Mouse (Mus musculus) liver, embryonic 12.5 days (tissue): Measurements from ENCODE around the gene Gm42791. TPM values are rescaled to one million over a fixed set of nuclear protein-coding genes. Genes with fewer than 3 reads are reported as not detected.

ENCODE experiments used
- ATAC-seq: fragments of 200-750 bp; cut with Nextera tagmentation; 2 replicates; pipeline ENCODE4 v1.8.0; 2017; ENCODE audit warnings: moderate number of reproducible peaks, mild to moderate bottlenecking, moderate library complexity
- H3K27ac ChIP-seq: fragments of 300-500 bp; sonication (generic); 2 replicates; pipeline ENCODE4 v1.5.1; 2016; ENCODE audit warnings: mild to moderate bottlenecking
- H3K27me3 ChIP-seq: fragments of 300-500 bp; sonication (generic); replicated peaks from 2 replicates; pipeline ENCODE4 v1.6.1; 2016; ENCODE audit warnings: mild to moderate bottlenecking, moderate library complexity
- H3K36me3 ChIP-seq: fragments of 300-500 bp; sonication (generic); 2 replicates; pipeline ENCODE4 v1.6.1; 2016; ENCODE audit warnings: mild to moderate bottlenecking, moderate library complexity
- H3K4me1 ChIP-seq: fragments of 300-500 bp; sonication (generic); 2 replicates; pipeline ENCODE4 v1.6.1; 2016
- H3K4me2 ChIP-seq: fragments of 300-500 bp; sonication (generic); 2 replicates; pipeline ENCODE4 v1.6.1; 2016; ENCODE audit warnings: mild to moderate bottlenecking, moderate library complexity
- H3K4me3 ChIP-seq: fragments of 300-500 bp; sonication (generic); 2 replicates; pipeline ENCODE4 v1.5.1; 2016; ENCODE audit warnings: mild to moderate bottlenecking, moderate library complexity
- H3K9ac ChIP-seq: fragments of 300-500 bp; sonication (generic); 2 replicates; pipeline ENCODE4 v1.6.1; 2016; ENCODE audit warnings: mild to moderate bottlenecking, moderate library complexity
- H3K9me3 ChIP-seq: fragments of 300-500 bp; sonication (generic); replicated peaks from 2 replicates; pipeline ENCODE4 v1.6.1; 2016; ENCODE audit warnings: mild to moderate bottlenecking, moderate library complexity
- WGBS: fragments of 180-500 bp; shearing (Covaris S2); methylation state at CpG from one replicate; pipeline ENCODE4 v1.1.7; 2016; ENCODE audit not compliant: insufficient replicate concordance; 5-methylcytosine and 5-hydroxymethylcytosine counted together
- polyA plus RNA-seq: library from polyadenylated mRNA; unstranded; fragments of >200 nt; fragmentation: Nextera tagmentation; extraction: Ambion mirVana; gene quantifications from 2 replicates; pipeline ENCODE4 v1.2.1, GENCODE M21; 2016

Gm42791 gene
- polyA plus RNA-seq, 1 experiment from 2014 or later, result 1.7 TPM

GRCm38 (mm10) chr5:148959068-148959990 lies 35.6 kb downstream of the Gm42791 start:
- Histone ChIP-seq H3K36me3 (no peaks in the 10 kb centered on the region), H3K4me3 (peak overlapping the region; percentile 56), H3K9me3 (no peaks in the 10 kb centered on the region), H3K27me3 (no peaks in the 10 kb centered on the region), H3K9ac (peak overlapping the region; percentile 66), H3K4me2 (peak overlapping the region; percentile 85), H3K4me1 (peaks cover 66% of the 10 kb centered on the region), H3K27ac (peak overlapping the region; percentile 71)
- peak; percentile 69 for ATAC-seq
- 1% methylated on average over 38 of the region's 39 CpGs for WGBS

- Histone ChIP-seq H3K4me3 (peak overlapping the region; percentile 56), H3K27me3 (no peaks in the 10 kb centered on the region), H3K27ac (peak overlapping the region; percentile 71), H3K9ac (peak overlapping the region; percentile 66; the same call in 1 of the 2 replicates), H3K4me2 (peak overlapping the region; percentile 85), H3K36me3 (no peaks in the 10 kb centered on the region), H3K9me3 (no peaks in the 10 kb centered on the region), H3K4me1 (peaks cover 62% of the 10 kb centered on the region)
- no peak for ATAC-seq
- WGBS, result 26% methylated on average over 9 of the region's 9 CpGs
Measured at GRCm38 (mm10) chr5:148958355-148958754, 36.6 kb downstream of the Gm42791 start.

GRCm38 (mm10) chr5:148956898-148957535 lies 37.9 kb downstream of the Gm42791 start:
- H3K4me1 ChIP-seq, result peaks cover 67% of the 10 kb centered on the region
- no peaks in the 10 kb centered on the region for H3K9me3 ChIP-seq
- H3K27ac ChIP-seq, result peak overlapping the region; percentile 31
- H3K4me3 ChIP-seq, result no peak overlapping the region
- 0 out of 2 replicates have a peak overlapping the region, but pooled peaks have one; percentile 2 for H3K9ac ChIP-seq
- WGBS, result 29% methylated on average over 9 of the region's 9 CpGs
- no peak overlapping the region for H3K4me2 ChIP-seq
- no peaks in the 10 kb centered on the region for H3K27me3 ChIP-seq
- ATAC-seq, result no peak
- H3K36me3 ChIP-seq, result no peaks in the 10 kb centered on the region

GRCm38 (mm10) chr5:148956091-148956490 lies 38.9 kb downstream of the Gm42791 start:
- peak overlapping the region; percentile 62 for H3K27ac ChIP-seq
- H3K4me2 ChIP-seq, result no peak overlapping the region
- H3K9ac ChIP-seq, result no peak overlapping the region
- no peaks in the 10 kb centered on the region for H3K9me3 ChIP-seq
- H3K4me1 ChIP-seq, result peaks cover 67% of the 10 kb centered on the region
- no peak overlapping the region for H3K4me3 ChIP-seq
- H3K27me3 ChIP-seq, result no peaks in the 10 kb centered on the region
- 71% methylated on average over 9 of the region's 9 CpGs for WGBS
- no peaks in the 10 kb centered on the region for H3K36me3 ChIP-seq
- no peak for ATAC-seq

- 79% methylated on average over 6 of the region's 6 CpGs for WGBS
- no peak for ATAC-seq
- H3K27ac ChIP-seq, result peak overlapping the region; percentile 62; the same call in 1 of the 2 replicates
Measured at GRCm38 (mm10) chr5:148955575-148955974, 39.4 kb downstream of the Gm42791 start.

GRCm38 (mm10) chr5:148954314-148955060 lies 40.5 kb downstream of the Gm42791 start:
- Histone ChIP-seq H3K4me1 (peaks cover 60% of the 10 kb centered on the region), H3K36me3 (no peaks in the 10 kb centered on the region), H3K4me2 (peak overlapping the region; percentile 1; the same call in 1 of the 2 replicates), H3K9ac (peak overlapping the region; percentile 5; the same call in 1 of the 2 replicates), H3K4me3 (no peak overlapping the region), H3K27me3 (no peaks in the 10 kb centered on the region), H3K27ac (peak overlapping the region; percentile 62), H3K9me3 (no peaks in the 10 kb centered on the region)
- WGBS, result 68% methylated on average over 22 of the region's 22 CpGs
- peak; percentile 69 for ATAC-seq

More at GRCm38 (mm10) chr5:148955575-148955974, 39.4 kb downstream of the Gm42791 start:
- Histone ChIP-seq H3K9me3 (no peaks in the 10 kb centered on the region), H3K4me1 (peaks cover 65% of the 10 kb centered on the region), H3K27me3 (no peaks in the 10 kb centered on the region), H3K4me3 (no peak overlapping the region), H3K9ac (no peak overlapping the region), H3K4me2 (no peak overlapping the region), H3K36me3 (no peaks in the 10 kb centered on the region)

GRCm38 (mm10) chr5:148953098-148953497 lies 41.8 kb downstream of the Gm42791 start:
- Histone ChIP-seq H3K9me3 (no peaks in the 10 kb centered on the region), H3K4me1 (peaks cover 46% of the 10 kb centered on the region), H3K36me3 (no peaks in the 10 kb centered on the region), H3K4me2 (no peak overlapping the region), H3K27ac (no peak overlapping the region), H3K27me3 (no peaks in the 10 kb centered on the region), H3K9ac (no peak overlapping the region), H3K4me3 (no peak overlapping the region)
- ATAC-seq, result no peak
- 57% methylated on average over 5 of the region's 5 CpGs for WGBS

GRCm38 (mm10) chr5:148952419-148952818 lies 42.5 kb downstream of the Gm42791 start:
- ATAC-seq, result no peak
- Histone ChIP-seq H3K9me3 (no peaks in the 10 kb centered on the region), H3K4me2 (no peak overlapping the region), H3K36me3 (no peaks in the 10 kb centered on the region), H3K4me1 (peaks cover 45% of the 10 kb centered on the region), H3K9ac (no peak overlapping the region), H3K27me3 (no peaks in the 10 kb centered on the region), H3K4me3 (no peak overlapping the region), H3K27ac (no peak overlapping the region)
- 42% methylated on average over 6 of the region's 6 CpGs for WGBS

GRCm38 (mm10) chr5:148951360-148951759 lies 43.6 kb downstream of the Gm42791 start:
- Histone ChIP-seq H3K9me3 (no peaks in the 10 kb centered on the region), H3K4me3 (no peak overlapping the region), H3K27ac (no peak overlapping the region), H3K9ac (no peak overlapping the region), H3K27me3 (no peaks in the 10 kb centered on the region), H3K36me3 (no peaks in the 10 kb centered on the region), H3K4me2 (no peak overlapping the region), H3K4me1 (peaks cover 34% of the 10 kb centered on the region)
- no peak for ATAC-seq
- 75% methylated on average over 5 of the region's 5 CpGs for WGBS

- Histone ChIP-seq H3K27ac (no peak overlapping the region), H3K4me1 (peaks cover 24% of the 10 kb centered on the region), H3K27me3 (no peaks in the 10 kb centered on the region), H3K4me3 (no peak overlapping the region), H3K4me2 (no peak overlapping the region), H3K9me3 (no peaks in the 10 kb centered on the region), H3K9ac (no peak overlapping the region), H3K36me3 (no peaks in the 10 kb centered on the region)
- WGBS, result 35% methylated on average over 15 of the region's 15 CpGs
- no peak for ATAC-seq
Measured at GRCm38 (mm10) chr5:148950064-148950463, 44.9 kb downstream of the Gm42791 start.

- Histone ChIP-seq H3K27ac (no peak overlapping the region), H3K4me1 (peaks cover 20% of the 10 kb centered on the region), H3K4me2 (no peak overlapping the region), H3K36me3 (no peaks in the 10 kb centered on the region), H3K4me3 (no peak overlapping the region), H3K9ac (no peak overlapping the region), H3K9me3 (no peaks in the 10 kb centered on the region), H3K27me3 (no peaks in the 10 kb centered on the region)
- no peak for ATAC-seq
- 80% methylated on average over 9 of the region's 9 CpGs for WGBS
Measured at GRCm38 (mm10) chr5:148948577-148948976, 46.4 kb downstream of the Gm42791 start.
